Mouse (Mus musculus): Measurements from ENCODE around the gene 2310039H08Rik. TPM values are rescaled to one million over a fixed set of nuclear protein-coding genes. Genes with fewer than 3 reads are reported as not detected.

2310039H08Rik gene
- total and polyA plus RNA-seq, 3 experiments = 17.4 to 129 (median 33.4) TPM

DNA sequence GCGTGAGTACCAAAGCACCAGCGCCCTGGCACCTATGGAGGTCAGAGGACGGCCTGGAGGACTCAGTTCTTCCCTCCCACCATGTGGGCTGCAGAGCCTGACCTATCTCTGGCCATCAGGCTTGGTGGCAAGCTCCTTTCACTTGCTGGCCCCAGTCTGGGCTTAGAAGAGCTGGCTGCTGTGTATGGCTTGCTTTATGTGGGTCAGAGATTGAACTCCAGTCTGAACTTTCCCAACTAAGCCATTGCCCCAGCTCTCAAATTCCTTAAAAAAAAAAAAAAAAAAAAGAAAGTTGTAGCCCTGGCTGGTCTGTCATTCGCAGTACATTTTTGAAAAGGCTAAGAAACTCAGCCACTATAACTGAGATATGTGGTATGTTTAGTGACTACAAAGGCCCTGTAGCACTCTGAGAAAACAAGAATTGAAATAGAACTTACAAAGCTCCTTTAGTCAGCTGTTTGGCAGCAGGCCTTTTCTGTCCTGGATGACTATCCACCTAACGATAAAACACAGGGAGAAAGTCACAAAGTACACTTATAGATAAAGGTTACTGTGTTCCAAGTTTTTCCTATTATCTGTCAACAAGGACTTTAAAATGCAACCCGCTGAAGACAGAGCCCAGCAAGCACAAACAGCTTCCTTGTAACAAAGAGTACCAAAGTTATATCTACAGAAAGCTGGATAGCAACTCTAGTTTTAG, 36.8 kb downstream of the 2310039H08Rik start:
- no peaks in the 10 kb centered on the region; the same call in 1 of the 2 replicates for H3K4me1 ChIP-seq (ENCODE audit: insufficient read depth, low read depth, low read length)
- TF ChIP-seq GATA1 (IDR thresholded peaks at IDR 0.05; ENCODE audit: borderline replicate concordance, low read length) (no peak), TAL1 (conservative IDR thresholded peaks at IDR 0.05; ENCODE audit: low read depth, low read length) (no peak), POLR2AphosphoS5 (IDR thresholded peaks at IDR 0.05; ENCODE audit: insufficient replicate concordance, low read depth, low read length) (no peak), CTCF (IDR thresholded peaks at IDR 0.05; ENCODE audit: low read depth, low read length) (no peak), GATA2 (IDR thresholded peaks at IDR 0.05; ENCODE audit: borderline replicate concordance, low read depth, low read length) (no peak)
- H3K27me3 ChIP-seq (ENCODE audit: insufficient read depth, low read length) = no peaks in the 10 kb centered on the region
- no peak overlapping the region for H3K4me3 ChIP-seq (ENCODE audit: low read depth, low read length)
- no peaks in the 10 kb centered on the region for H3K9me3 ChIP-seq (replicated peaks)
- ATAC-seq (ENCODE audit: extremely low read depth, insufficient number of reproducible peaks, low FRiP score, poor library complexity, severe bottlenecking) = no peak
- H3K36me3 ChIP-seq (replicated peaks) = peaks cover 91% of the 10 kb centered on the region
- DNase-seq (ENCODE audit: low spot score) = no peak

DNA sequence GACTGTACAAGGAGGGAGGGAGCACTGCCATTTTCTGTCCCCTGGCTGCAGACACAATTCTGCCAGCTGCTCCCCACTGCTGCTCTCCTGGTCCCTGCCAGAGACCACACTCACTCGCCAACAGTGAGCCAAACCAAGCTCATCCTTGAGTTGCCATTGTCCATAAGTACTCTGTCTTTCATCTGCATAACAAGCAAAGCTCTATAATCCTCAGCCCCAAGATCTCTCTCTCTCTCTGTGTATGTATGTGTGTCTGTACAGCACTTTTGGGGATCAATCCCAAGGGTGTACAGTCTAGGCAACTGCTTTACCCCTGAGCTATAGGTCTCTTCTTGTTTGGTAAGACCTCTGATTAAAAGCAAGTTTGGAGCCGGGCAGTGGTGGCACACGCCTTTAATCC, 38.2 kb downstream of the 2310039H08Rik start:
- no peaks in the 10 kb centered on the region for H3K27me3 ChIP-seq (ENCODE audit: insufficient read depth, low read length)
- H3K36me3 ChIP-seq (replicated peaks) = peaks cover 94% of the 10 kb centered on the region
- no peaks in the 10 kb centered on the region for H3K9me3 ChIP-seq (replicated peaks)
- ATAC-seq (ENCODE audit: extremely low read depth, insufficient number of reproducible peaks, low FRiP score, poor library complexity, severe bottlenecking) = no peak
- DNase-seq (ENCODE audit: low spot score) = no peak
- H3K4me1 ChIP-seq (ENCODE audit: insufficient read depth, low read depth, low read length) = peaks cover 7% of the 10 kb centered on the region
- H3K4me3 ChIP-seq (ENCODE audit: low read depth, low read length) = no peak overlapping the region
- TF ChIP-seq POLR2AphosphoS5 (IDR thresholded peaks at IDR 0.05; ENCODE audit: insufficient replicate concordance, low read depth, low read length) (no peak), CTCF (IDR thresholded peaks at IDR 0.05; ENCODE audit: low read depth, low read length) (no peak)

DNA sequence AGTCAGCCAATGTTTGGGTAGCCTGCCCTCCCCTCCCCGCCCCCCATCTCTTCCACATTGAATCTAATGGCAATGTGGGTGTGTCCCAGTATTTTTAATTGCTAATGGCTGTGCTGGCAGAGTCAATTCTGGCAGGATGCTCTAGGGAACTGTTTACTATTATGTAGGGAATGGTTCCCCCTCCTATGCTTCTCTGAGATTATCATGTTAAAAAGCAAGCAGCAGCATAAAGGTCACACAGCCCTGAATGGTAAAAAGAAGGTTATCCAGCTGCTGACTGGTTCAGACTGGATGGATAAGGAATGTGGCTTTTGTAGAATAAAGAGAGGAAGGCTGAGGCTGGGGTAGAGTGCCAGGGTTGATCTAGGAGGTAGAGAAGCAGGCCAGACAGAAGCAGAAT, 40.0 kb downstream of the 2310039H08Rik start:
- TF ChIP-seq GATA1 (IDR thresholded peaks at IDR 0.05; ENCODE audit: borderline replicate concordance, low read length) (no peak), TAL1 (conservative IDR thresholded peaks at IDR 0.05; ENCODE audit: low read depth, low read length) (no peak), POLR2AphosphoS5 (IDR thresholded peaks at IDR 0.05; ENCODE audit: insufficient replicate concordance, low read depth, low read length) (no peak), CTCF (IDR thresholded peaks at IDR 0.05; ENCODE audit: low read depth, low read length) (no peak), GATA2 (IDR thresholded peaks at IDR 0.05; ENCODE audit: borderline replicate concordance, low read depth, low read length) (no peak)
- peaks cover 90% of the 10 kb centered on the region for H3K36me3 ChIP-seq (replicated peaks)

DNA sequence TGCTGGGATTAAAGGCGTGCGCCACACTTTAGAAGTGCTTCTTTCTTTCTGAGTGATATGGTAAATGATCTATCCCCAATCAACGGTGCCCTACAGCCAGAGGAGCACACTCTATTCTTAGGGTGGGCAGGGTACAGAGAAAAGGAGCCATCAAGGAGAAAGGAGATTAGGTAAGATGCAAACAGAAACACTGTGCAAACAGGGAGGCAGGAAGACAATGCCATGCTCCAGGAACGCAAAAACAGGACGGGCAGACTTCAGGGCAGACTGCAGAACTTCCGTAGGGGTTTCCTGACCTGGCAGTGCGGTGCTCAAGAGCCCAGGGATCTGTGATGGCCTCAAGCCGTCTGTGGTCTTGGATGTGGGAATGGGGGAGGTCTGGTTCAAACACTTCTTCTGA, 41.2 kb downstream of the 2310039H08Rik start:
- no peak for ATAC-seq (ENCODE audit: extremely low read depth, insufficient number of reproducible peaks, low FRiP score, poor library complexity, severe bottlenecking)
- TF ChIP-seq GATA1 (IDR thresholded peaks at IDR 0.05; ENCODE audit: borderline replicate concordance, low read length) = no peak
- no peak for TF ChIP-seq CTCF (IDR thresholded peaks at IDR 0.05; ENCODE audit: low read depth, low read length)
- no peak for TF ChIP-seq GATA2 (IDR thresholded peaks at IDR 0.05; ENCODE audit: borderline replicate concordance, low read depth, low read length)
- no peak for TF ChIP-seq POLR2AphosphoS5 (IDR thresholded peaks at IDR 0.05; ENCODE audit: insufficient replicate concordance, low read depth, low read length)
- no peak for TF ChIP-seq TAL1 (conservative IDR thresholded peaks at IDR 0.05; ENCODE audit: low read depth, low read length)
- peaks cover 26% of the 10 kb centered on the region for H3K4me1 ChIP-seq (ENCODE audit: insufficient read depth, low read depth, low read length)
- H3K36me3 ChIP-seq (replicated peaks) = peaks cover 90% of the 10 kb centered on the region
- no peak overlapping the region for H3K4me3 ChIP-seq (ENCODE audit: low read depth, low read length)
- no peak for DNase-seq (ENCODE audit: low spot score)
- no peaks in the 10 kb centered on the region for H3K27me3 ChIP-seq (ENCODE audit: insufficient read depth, low read length)
- H3K9me3 ChIP-seq (replicated peaks) = no peaks in the 10 kb centered on the region

More for the DNA sequence above, 40.0 kb downstream of the 2310039H08Rik start:
- no peak for DNase-seq (ENCODE audit: low spot score)
- H3K27me3 ChIP-seq (ENCODE audit: insufficient read depth, low read length) = no peaks in the 10 kb centered on the region
- no peaks in the 10 kb centered on the region for H3K9me3 ChIP-seq (replicated peaks)
- no peak overlapping the region for H3K4me3 ChIP-seq (ENCODE audit: low read depth, low read length)
- peaks cover 20% of the 10 kb centered on the region for H3K4me1 ChIP-seq (ENCODE audit: insufficient read depth, low read depth, low read length)
- ATAC-seq (ENCODE audit: extremely low read depth, insufficient number of reproducible peaks, low FRiP score, poor library complexity, severe bottlenecking) = no peak

DNA sequence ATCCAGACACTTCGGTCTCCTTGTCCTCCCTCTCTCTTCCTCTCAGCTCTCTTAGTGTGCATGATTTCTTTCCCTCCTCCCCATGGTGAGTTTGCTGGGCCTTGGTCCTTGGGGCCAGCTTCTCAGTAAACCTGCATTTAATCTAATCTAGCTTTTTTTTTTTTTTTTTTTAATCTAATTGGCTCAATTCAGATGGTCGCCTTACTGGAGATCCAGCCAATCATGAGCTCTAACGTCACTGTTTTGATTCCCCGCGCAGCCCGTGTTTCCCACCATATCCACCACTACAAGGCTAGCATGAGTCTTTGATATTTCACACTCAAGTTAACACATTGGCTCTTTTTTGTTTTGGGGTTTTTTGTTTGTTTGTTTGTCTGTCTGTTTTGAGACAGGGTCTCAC, 42.1 kb downstream of the 2310039H08Rik start:
- no peak for TF ChIP-seq GATA2 (IDR thresholded peaks at IDR 0.05; ENCODE audit: borderline replicate concordance, low read depth, low read length)
- TF ChIP-seq POLR2AphosphoS5 (IDR thresholded peaks at IDR 0.05; ENCODE audit: insufficient replicate concordance, low read depth, low read length) = no peak
- TF ChIP-seq TAL1 (conservative IDR thresholded peaks at IDR 0.05; ENCODE audit: low read depth, low read length) = no peak
- no peak for TF ChIP-seq GATA1 (IDR thresholded peaks at IDR 0.05; ENCODE audit: borderline replicate concordance, low read length)
- TF ChIP-seq CTCF (IDR thresholded peaks at IDR 0.05; ENCODE audit: low read depth, low read length) = no peak
- ATAC-seq (ENCODE audit: extremely low read depth, insufficient number of reproducible peaks, low FRiP score, poor library complexity, severe bottlenecking) = no peak
- no peaks in the 10 kb centered on the region for H3K27me3 ChIP-seq (ENCODE audit: insufficient read depth, low read length)
- peaks cover 32% of the 10 kb centered on the region for H3K4me1 ChIP-seq (ENCODE audit: insufficient read depth, low read depth, low read length)
- no peak overlapping the region for H3K4me3 ChIP-seq (ENCODE audit: low read depth, low read length)
- H3K36me3 ChIP-seq (replicated peaks) = peaks cover 89% of the 10 kb centered on the region
- DNase-seq (ENCODE audit: low spot score) = no peak
- no peaks in the 10 kb centered on the region for H3K9me3 ChIP-seq (replicated peaks)

DNA sequence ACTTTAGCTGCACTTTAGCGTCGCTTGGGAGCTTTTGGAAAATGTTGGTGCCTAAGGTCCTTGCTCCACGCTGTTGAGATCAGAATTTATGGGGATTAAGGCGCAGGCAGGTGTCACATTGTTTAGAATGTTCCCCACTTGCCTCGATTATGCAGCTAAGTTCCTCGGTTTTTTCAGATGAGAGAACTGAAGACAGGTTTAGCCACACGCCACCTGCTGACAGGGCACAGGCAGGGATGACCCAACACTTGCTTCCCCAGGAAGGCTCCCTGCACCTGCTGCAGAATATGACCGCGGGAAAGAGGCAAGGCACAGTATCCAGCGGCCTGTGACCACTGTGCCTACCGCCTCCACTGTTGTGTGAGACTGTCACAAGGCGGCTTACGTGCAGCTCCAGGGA, 43.9 kb downstream of the 2310039H08Rik start:
- Histone ChIP-seq H3K4me3 (ENCODE audit: low read depth, low read length) (no peak overlapping the region), H3K36me3 (replicated peaks) (peaks cover 92% of the 10 kb centered on the region), H3K9me3 (replicated peaks) (no peaks in the 10 kb centered on the region), H3K4me1 (ENCODE audit: insufficient read depth, low read depth, low read length) (peaks cover 42% of the 10 kb centered on the region), H3K27me3 (ENCODE audit: insufficient read depth, low read length) (no peaks in the 10 kb centered on the region)
- DNase-seq (ENCODE audit: low spot score) (no peak), ATAC-seq (ENCODE audit: extremely low read depth, insufficient number of reproducible peaks, low FRiP score, poor library complexity, severe bottlenecking) (no peak)
- no peak for TF ChIP-seq GATA2 (IDR thresholded peaks at IDR 0.05; ENCODE audit: borderline replicate concordance, low read depth, low read length)
- no peak for TF ChIP-seq CTCF (IDR thresholded peaks at IDR 0.05; ENCODE audit: low read depth, low read length)
- no peak for TF ChIP-seq TAL1 (conservative IDR thresholded peaks at IDR 0.05; ENCODE audit: low read depth, low read length)

Data from G1E (cell line).